Mouse (Mus musculus) ES-Bruce4 (cell line): Measurements from ENCODE around the gene Kcna5. TPM values are rescaled to one million over a fixed set of nuclear protein-coding genes. Genes with fewer than 3 reads are reported as not detected.

Experiments used
- H3K27ac ChIP-seq: 2 replicates; pipeline ENCODE4 v1.5.1; 2012; ENCODE audit warnings: low read length, inconsistent platforms; ENCODE audit not compliant: insufficient read depth
- H3K27me3 ChIP-seq: 2 replicates; pipeline ENCODE4 v1.6.1; 2012; ENCODE audit warnings: mild to moderate bottlenecking, low read length, inconsistent platforms; ENCODE audit not compliant: control insufficient read depth, poor library complexity, insufficient read depth, severe bottlenecking
- H3K36me3 ChIP-seq: 2 replicates; pipeline ENCODE4 v1.6.1; 2012; ENCODE audit warnings: inconsistent platforms, mild to moderate bottlenecking, low read length, moderate library complexity; ENCODE audit not compliant: control insufficient read depth, poor library complexity, insufficient read depth, severe bottlenecking
- H3K4me1 ChIP-seq: one replicate; pipeline ENCODE4 v1.8.1; 2011; ENCODE audit warnings: low read length; ENCODE audit not compliant: control insufficient read depth, insufficient read depth
- H3K4me3 ChIP-seq: 2 replicates; pipeline ENCODE4 v1.5.1; 2011; ENCODE audit warnings: low read depth, mild to moderate bottlenecking, low read length
- H3K9ac ChIP-seq: 2 replicates; pipeline ENCODE4 v1.6.1; 2012; ENCODE audit warnings: low read depth, mild to moderate bottlenecking, inconsistent platforms; ENCODE audit not compliant: poor library complexity, severe bottlenecking
- H3K9me3 ChIP-seq: replicated peaks from 2 replicates; pipeline ENCODE4 v1.6.1; 2012; ENCODE audit warnings: mild to moderate bottlenecking, low read length, inconsistent platforms; ENCODE audit not compliant: control insufficient read depth, poor library complexity, insufficient read depth, severe bottlenecking
- CTCF ChIP-seq: IDR thresholded peaks from one replicate; pipeline ENCODE4 v1.8.1; 2011; ENCODE audit warnings: low read depth, low read length
- EP300 ChIP-seq: IDR thresholded peaks from 2 replicates; pipeline ENCODE4 v1.6.1; 2011; ENCODE audit warnings: low read depth, low read length; ENCODE audit not compliant: insufficient read depth
- POLR2A ChIP-seq: IDR thresholded peaks from one replicate; pipeline ENCODE4 v1.8.1; 2011; ENCODE audit warnings: low read length; ENCODE audit not compliant: insufficient read depth
- polyA plus RNA-seq: library from polyadenylated mRNA; stranded (reverse); fragments of >200 nt; gene quantifications from 2 replicates; pipeline ENCODE4 v1.2.4, GENCODE M21; 2011; ENCODE audit warnings: low read depth; ENCODE audit not compliant: missing spikeins, insufficient read depth, insufficient read length

Gene Kcna5
- polyA plus RNA-seq, 1 experiment: not detected

DNA sequence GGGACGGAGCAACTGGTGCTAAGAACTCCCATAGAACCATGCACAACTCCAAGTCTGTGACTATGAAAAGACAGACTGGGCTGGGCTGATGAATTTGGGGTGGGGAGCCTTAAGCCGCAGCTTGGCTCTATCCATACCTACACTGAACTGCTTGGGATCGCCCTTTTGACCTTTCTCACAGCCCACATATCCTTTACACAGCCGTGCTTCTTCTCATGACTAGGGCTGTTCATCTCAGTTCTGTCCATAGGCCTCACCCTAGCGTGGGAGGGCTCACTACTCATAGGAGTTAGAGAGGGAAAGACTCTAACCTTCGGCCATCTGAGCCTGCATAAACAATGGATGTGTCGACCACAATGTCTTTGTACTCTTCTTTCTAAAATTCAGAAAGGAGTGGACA, 39.6 kb upstream of the Kcna5 start:
- H3K4me1 ChIP-seq: no peaks in the 10 kb centered on the region
- H3K27ac ChIP-seq: no peak overlapping the region
- no peak overlapping the region for H3K4me3 ChIP-seq
- H3K9me3 ChIP-seq: no peaks in the 10 kb centered on the region
- H3K27me3 ChIP-seq: no peaks in the 10 kb centered on the region
- no peak for TF ChIP-seq CTCF
- no peak for TF ChIP-seq POLR2A
- TF ChIP-seq EP300: no peak
- no peaks in the 10 kb centered on the region for H3K36me3 ChIP-seq
- H3K9ac ChIP-seq: no peak overlapping the region

- no peak overlapping the region for H3K4me3 ChIP-seq
- H3K4me1 ChIP-seq: no peaks in the 10 kb centered on the region
- H3K9ac ChIP-seq: no peak overlapping the region
- TF ChIP-seq POLR2A (no peak), EP300 (no peak), CTCF (no peak)
- no peak overlapping the region for H3K27ac ChIP-seq
- H3K9me3 ChIP-seq: no peaks in the 10 kb centered on the region
- no peaks in the 10 kb centered on the region for H3K27me3 ChIP-seq
- H3K36me3 ChIP-seq: no peaks in the 10 kb centered on the region
These were observed 37.8 kb upstream of the Kcna5 start for GRCm38 (mm10) chr6:126573021-126573420.

- Histone ChIP-seq H3K9ac (no peak overlapping the region), H3K4me3 (no peak overlapping the region), H3K9me3 (no peaks in the 10 kb centered on the region), H3K27ac (no peak overlapping the region), H3K36me3 (no peaks in the 10 kb centered on the region), H3K4me1 (no peaks in the 10 kb centered on the region), H3K27me3 (no peaks in the 10 kb centered on the region)
- TF ChIP-seq CTCF: no peak
These were observed 34.6 kb upstream of the Kcna5 start for GRCm38 (mm10) chr6:126569809-126570208.

GRCm38 (mm10) chr6:126568046-126568830, 33.0 kb upstream of the Kcna5 start:
- no peak for TF ChIP-seq POLR2A
- TF ChIP-seq CTCF: no peak
- TF ChIP-seq EP300: no peak
- no peaks in the 10 kb centered on the region for H3K9me3 ChIP-seq
- no peaks in the 10 kb centered on the region for H3K27me3 ChIP-seq
- H3K4me3 ChIP-seq: no peak overlapping the region
- no peak overlapping the region for H3K27ac ChIP-seq
- no peaks in the 10 kb centered on the region for H3K4me1 ChIP-seq
- H3K36me3 ChIP-seq: no peaks in the 10 kb centered on the region
- no peak overlapping the region for H3K9ac ChIP-seq

GRCm38 (mm10) chr6:126567326-126567725, 32.1 kb upstream of the Kcna5 start:
- TF ChIP-seq EP300 (no peak), POLR2A (no peak), CTCF (no peak)
- Histone ChIP-seq H3K4me1 (no peaks in the 10 kb centered on the region), H3K9ac (no peak overlapping the region), H3K27ac (no peak overlapping the region), H3K9me3 (no peaks in the 10 kb centered on the region), H3K4me3 (no peak overlapping the region), H3K36me3 (no peaks in the 10 kb centered on the region), H3K27me3 (no peaks in the 10 kb centered on the region)

GRCm38 (mm10) chr6:126564376-126564775, 29.2 kb upstream of the Kcna5 start:
- H3K27ac ChIP-seq: no peak overlapping the region
- no peaks in the 10 kb centered on the region for H3K4me1 ChIP-seq
- H3K9me3 ChIP-seq: no peaks in the 10 kb centered on the region
- no peak overlapping the region for H3K9ac ChIP-seq
- no peaks in the 10 kb centered on the region for H3K36me3 ChIP-seq
- no peak overlapping the region for H3K4me3 ChIP-seq
- no peak for TF ChIP-seq CTCF
- no peaks in the 10 kb centered on the region for H3K27me3 ChIP-seq
